Mouse (Mus musculus) frontal cortex, postnatal 14 days (tissue): ENCODE results near the gene Zbtb38.

Experiments used
- DNase-seq, 2 experiments: peaks; one replicate each; pipeline ENCODE4 v3.0.0; 2022; ENCODE audit warnings: low spot score in 2 of 2

The Zbtb38 gene

GRCm38 (mm10) chr9:96713472-96714390 is 38.9 kb downstream of the Zbtb38 start:
- no peak for DNase-seq

- DNase-seq, result no peak
These were observed 39.7 kb downstream of the Zbtb38 start for GRCm38 (mm10) chr9:96712758-96713471.

DNA sequence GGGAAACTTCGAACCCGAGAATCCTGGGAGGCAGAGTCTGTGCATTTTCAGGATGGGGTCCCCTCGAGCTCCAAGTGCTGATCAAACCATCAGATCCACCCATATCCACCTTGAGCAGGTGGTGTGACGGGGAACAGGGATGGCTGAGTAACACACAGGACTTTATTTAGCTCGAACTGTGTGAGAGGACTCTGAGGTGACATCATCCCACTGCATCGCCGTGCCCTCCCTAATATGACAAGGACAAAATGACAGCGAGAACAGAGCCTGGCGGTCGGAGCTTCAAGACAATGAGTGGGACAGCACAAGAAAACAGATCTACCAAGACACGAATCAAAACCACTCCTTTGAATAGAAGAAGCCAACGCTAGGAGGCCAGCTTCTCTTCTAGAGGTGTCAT is 40.6 kb downstream of the Zbtb38 start:
- DNase-seq, result no peak

DNA sequence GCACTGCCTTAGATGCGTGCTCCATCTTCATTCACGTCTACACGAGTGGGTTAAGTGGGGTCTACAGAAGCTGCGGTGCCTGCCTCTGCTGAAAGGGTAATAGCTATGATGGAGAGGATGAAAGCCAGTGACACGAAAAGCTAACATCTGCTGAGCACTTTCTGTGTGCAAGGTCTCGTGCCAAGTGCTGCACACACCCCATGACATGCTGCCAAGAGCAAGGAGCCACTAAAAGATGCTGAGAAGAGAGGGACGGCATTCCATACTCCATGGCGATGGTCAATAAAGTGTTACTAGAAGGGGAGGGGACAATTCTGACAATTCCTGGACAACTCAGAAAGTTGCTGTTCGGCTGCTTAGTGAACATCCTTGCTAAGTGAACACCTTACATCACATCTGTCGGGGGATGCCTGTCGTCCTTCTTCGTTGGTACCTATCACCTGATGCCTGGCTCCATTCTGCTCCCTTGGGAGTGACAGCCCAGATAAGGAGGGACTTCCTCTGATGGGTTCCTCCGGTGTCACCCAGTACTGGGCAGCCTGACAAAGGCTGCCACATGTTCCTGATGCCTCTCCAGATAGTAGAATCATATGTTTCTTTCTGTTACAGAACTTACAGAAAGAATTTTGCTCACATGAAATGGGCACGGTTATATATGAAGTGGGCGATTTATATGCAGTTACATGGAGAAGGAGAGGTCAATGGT is 42.2 kb downstream of the Zbtb38 start:
- DNase-seq, result no peak

GRCm38 (mm10) chr9:96708905-96709304 is 43.7 kb downstream of the Zbtb38 start:
- no peak for DNase-seq

DNA sequence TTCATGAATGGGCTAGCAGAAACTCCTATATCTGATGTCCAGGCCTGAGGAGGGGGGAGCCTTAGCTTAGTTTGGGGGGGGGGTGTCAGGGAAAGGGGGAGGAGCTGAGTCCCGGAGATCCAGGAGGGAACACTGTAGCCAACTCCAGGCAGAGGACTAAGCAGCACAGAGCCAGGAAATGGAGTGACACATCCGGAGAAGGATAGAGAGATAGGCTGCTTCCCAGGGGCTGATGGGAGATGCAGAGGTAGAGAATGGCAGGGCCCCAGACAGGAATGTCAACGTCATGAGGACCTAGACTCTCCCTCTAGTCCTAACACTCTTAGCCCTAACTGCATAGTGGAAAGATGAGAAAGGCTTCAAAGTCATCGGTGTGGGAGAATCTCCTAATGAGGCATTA is 44.7 kb downstream of the Zbtb38 start:
- DNase-seq, result no peak

DNA sequence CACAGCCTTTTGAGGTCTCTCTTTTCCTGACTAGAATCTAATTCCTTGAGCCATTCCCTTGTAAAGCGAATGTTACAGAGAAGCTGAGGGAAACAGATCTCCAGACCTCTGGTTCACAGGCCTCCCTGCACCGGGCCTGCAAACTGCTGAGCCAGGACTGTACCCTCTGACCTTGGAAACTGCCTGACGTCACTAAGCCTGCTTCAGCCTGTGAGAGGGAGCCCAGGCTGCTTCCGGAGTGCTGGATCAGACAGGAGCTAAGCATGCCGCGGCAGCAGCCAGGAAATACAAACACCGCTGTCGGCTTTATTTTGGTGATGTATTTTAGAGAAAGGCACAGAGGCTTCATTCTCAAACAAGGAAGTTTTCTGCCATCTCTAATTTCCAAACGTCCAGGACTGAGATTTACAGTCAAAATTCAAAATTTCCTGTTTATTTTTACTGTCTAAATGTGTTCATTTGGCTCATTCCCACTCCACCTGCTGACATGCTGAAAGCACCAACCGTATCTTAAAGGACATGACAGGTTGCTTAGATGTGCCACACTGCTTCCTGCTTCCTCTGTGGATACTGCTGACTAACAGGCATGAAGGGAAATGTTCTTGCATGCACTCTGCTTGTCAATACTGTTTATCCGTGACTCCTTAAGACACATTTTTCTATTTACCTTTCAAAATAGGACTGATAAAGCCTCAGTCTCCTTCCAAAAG is 46.9 kb downstream of the Zbtb38 start:
- no peak for DNase-seq

GRCm38 (mm10) chr9:96704935-96705334 is 47.7 kb downstream of the Zbtb38 start:
- no peak for DNase-seq

GRCm38 (mm10) chr9:96701891-96702290 is 50.7 kb downstream of the Zbtb38 start:
- no peak for DNase-seq

GRCm38 (mm10) chr9:96699276-96700035 is 53.2 kb downstream of the Zbtb38 start:
- no peak for DNase-seq

DNA sequence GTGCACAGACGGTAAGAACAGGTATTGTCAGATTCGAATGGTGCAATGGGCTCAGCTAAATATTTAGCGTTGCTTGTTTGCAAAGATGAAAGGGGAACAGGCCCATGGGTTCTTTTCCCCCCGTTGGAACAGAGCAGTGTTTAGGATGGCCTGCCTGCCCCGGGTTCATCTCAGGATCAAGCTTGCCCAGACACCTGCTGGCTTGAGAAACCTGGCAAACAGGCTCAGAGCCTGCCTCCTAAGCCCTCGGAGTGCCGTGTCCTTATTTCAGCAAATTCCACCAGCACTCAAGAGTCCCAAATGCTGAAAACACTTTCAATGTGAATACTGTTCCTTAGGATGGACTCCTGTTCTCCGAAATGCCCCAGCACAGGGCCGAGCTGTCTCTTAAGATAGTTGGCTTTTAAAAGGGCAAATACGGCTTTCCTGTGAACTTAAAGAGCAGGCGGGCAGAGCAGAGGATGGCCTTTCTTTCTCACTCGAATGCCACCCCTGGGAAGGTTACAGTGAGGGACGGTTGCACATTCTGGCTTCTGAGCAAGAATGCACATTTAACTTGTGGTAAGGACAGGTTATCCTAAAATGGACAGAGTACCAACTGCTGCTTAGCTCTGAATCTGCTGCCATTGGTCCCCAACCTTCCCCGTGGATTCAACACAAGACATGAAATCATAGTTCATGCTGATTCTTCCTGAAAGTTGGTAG is 55.7 kb downstream of the Zbtb38 start:
- DNase-seq, result no peak

GRCm38 (mm10) chr9:96696141-96696561 is 56.5 kb downstream of the Zbtb38 start:
- peak in 1 of 2 experiments; percentile 48 for DNase-seq

DNA sequence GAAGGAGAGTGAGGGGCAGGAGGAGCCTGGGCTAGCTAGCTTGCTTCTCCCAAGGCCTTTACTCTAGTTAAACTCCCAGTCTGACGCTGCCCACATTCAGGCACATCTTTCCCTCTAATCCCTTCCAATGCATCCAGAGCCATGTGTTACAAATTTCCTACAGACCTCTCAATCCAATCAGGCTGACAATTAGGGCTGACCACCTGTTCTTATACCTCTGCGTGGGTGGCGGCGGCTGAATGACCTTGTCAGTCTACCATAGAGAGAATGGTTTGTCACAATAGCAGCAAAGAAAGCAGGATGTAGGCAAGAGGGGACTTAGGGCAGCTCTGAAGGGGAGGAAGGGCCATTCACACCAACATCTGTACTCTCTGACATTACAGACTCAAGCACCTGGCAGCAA is 62.2 kb downstream of the Zbtb38 start:
- no peak for DNase-seq

- DNase-seq, result no peak
These were observed 63.6 kb downstream of the Zbtb38 start for GRCm38 (mm10) chr9:96689076-96689475.

DNA sequence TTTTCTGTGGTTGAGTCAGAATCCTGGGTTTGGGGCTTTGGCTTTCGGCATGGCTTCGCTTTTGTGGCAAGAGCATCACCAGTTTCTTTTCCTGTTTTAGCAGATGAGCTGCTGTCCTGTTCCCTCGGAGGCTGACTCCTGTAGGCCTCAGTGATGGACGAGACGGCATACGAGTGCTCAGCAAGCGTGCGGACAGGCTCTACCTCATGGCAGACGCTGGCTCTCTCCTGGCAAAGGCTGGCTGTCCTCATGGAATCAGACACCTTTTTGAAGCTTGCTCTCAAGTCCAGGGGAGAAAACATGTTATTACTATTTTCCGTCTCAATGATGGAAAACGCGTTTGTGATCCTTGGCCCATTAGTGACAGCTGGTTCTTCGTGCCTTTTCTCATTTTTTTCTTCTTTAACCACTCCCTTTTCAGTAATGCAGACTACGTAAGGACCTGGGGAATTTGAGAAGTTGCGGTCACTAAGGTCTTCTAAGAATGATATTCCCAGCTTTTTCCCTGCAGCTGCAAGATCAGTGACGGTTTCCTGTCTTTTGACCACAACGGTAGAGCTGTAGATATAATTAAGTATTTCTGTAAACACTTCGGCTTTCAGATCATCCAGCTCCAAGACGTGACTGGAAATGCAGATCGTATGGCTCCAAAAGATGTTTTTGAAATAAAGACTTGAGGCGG is 64.3 kb downstream of the Zbtb38 start:
- no peak for DNase-seq

GRCm38 (mm10) chr9:96687591-96688186 is 64.9 kb downstream of the Zbtb38 start:
- no peak for DNase-seq

DNA sequence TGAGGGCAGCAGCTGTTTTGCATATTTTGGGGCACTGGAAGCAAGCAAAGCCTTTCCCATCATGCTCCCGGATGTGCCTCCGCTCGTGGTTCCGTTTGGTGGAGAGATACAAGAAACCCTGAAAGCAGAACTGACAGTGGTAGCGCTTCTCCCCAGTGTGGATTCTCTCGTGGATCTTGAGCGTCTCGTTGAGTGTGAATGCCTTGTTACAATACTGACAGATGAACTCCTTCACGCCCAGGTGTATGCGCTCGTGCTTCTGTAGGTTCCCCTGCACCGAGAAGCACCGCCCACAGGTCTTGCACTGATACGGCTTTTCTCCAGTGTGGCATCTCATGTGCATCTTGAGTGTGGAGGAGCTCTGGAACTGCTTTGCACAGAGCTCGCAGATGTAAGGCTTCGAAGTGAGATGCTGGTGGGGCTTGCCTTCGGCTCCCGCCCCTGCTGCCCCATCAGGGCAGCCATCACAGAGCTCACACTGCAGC is 67.0 kb downstream of the Zbtb38 start:
- DNase-seq, result no peak

- DNase-seq, result no peak
These were observed 67.6 kb downstream of the Zbtb38 start for GRCm38 (mm10) chr9:96684866-96685599.
